Mouse (Mus musculus) kidney, adult 11 months (tissue): Measurements from ENCODE around the gene Gnb5.
A peak's percentile ranks its signal among the peaks of the same experiment; 100 is the strongest.

Source experiments
- DNase-seq: peaks from one replicate; pipeline ENCODE4 v3.0.0; 2022

Gnb5 gene

GRCm38 (mm10) chr9:75306126-75306898 lies at the start of gene Gnb5:
Gnb5 (plus strand) TSS chr9:75306288.
- no peak for DNase-seq

DNA sequence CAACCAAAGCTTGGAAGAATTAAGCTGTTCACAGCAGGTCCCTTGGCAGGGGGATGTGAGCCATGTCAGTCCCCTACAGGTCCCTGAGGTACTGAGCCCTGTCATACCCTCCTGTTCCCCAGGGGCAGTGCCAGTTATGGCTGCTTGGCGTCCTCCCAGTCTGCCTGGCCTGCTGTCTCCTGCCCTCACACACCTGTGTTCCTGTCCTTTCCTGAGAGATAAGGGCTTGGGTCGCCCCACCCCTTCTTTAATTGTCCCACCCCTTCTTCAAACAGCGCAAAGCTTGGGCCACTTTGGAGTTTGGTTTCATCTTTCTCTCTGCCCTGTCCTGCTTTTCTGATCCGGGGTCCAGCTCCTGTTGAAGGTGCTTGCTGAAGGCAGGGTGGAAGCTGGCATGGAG lies 47.3 kb upstream of the Gnb5 start:
- DNase-seq = no peak

GRCm38 (mm10) chr9:75259656-75260055 lies 46.4 kb upstream of the Gnb5 start:
- DNase-seq = no peak

DNA sequence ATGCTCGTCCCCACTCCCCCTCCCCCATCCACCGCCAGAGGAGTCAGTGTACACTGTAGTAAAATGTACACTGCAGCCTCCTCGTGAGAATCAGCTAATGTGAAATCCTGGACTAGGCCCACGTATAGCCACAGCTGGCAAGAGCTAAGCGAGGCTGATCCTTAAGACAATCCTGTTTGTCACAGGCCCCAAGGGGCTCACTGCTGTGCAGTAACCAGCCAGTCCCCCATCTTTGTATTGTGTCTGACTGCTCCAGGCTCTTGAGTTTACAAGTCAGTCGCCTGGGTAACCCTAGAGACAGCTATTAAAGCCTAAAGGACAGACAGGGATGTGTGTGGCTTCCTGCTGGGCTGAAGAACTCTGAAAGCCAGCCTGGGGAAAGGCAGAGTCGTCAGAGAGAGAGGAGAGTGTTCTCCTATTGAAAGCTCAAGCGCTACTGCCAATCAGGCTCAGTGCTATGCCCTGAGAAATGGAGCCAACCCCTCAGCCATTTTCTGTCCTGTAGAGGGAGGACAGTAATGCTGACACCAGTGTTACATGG lies 44.7 kb upstream of the Gnb5 start:
- DNase-seq = no peak

- DNase-seq = no peak
These were observed 43.8 kb upstream of the Gnb5 start for GRCm38 (mm10) chr9:75262235-75262826.

GRCm38 (mm10) chr9:75264008-75264718 lies 41.9 kb upstream of the Gnb5 start:
- DNase-seq = no peak

DNA sequence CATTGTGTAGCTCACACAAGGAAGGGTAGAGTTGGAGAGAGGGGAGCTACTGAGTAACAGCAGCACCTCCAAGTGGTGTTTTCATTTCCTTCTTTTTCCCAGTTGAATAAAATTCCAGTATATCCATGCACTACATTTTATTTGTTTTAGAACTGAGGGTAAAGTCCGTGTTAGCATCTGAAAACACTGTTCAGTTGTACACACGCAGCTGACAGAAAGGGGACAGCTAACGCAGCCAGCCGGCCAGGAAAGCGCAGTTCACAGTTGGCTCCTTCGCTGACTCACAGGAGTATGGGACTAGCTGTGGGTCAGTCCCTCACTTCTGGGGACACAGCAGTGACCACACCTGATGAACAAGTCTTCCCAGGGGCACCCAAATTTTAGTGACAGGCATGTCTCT lies 38.9 kb upstream of the Gnb5 start:
- DNase-seq = no peak

GRCm38 (mm10) chr9:75270382-75270781 lies 35.7 kb upstream of the Gnb5 start:
- DNase-seq = no peak

GRCm38 (mm10) chr9:75271539-75271938 lies 34.5 kb upstream of the Gnb5 start:
- no peak for DNase-seq

GRCm38 (mm10) chr9:75273646-75274045 lies 32.4 kb upstream of the Gnb5 start:
- DNase-seq = no peak

GRCm38 (mm10) chr9:75274486-75274885 lies 31.6 kb upstream of the Gnb5 start:
- DNase-seq = no peak

GRCm38 (mm10) chr9:75275051-75275450 lies 31.0 kb upstream of the Gnb5 start:
- DNase-seq = no peak

DNA sequence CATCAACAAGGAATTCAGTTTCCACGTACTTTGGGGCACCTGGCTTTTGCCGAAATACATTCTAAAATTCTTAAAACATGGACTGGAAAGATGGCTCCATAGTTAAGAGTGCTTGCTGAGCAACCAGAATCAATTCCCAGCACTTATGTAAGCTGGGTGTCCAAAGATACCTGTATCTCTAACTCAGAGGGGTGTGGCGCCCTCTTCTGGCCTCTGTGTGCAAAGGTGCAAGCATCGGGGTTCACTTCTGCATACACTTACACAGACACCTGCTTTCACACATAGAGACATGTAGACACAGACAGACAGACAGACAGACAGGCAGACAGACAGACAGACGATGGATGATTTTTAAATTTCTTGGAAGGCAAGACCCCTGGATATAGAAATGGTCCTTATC lies 25.3 kb upstream of the Gnb5 start:
- DNase-seq = peak; percentile 56

DNA sequence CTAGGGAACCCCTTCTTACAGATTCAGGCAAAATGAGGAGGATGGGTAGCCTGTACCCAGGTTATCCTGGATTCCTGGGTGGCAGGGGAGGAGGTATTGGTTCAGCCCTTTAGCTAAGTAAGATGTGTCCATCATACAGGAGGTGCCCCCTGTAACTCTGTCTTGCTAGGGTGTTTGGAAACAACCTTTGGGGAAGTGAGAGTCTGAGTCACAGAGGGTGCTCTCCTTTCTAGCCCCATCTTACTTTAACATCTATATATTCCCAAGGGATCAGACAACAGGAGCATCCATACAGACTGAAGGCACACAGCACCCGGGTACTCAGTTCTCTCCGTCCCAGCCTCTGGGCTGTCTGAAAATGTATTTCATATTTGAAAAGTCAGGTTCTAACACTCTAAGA lies 23.9 kb upstream of the Gnb5 start:
- DNase-seq = no peak

DNA sequence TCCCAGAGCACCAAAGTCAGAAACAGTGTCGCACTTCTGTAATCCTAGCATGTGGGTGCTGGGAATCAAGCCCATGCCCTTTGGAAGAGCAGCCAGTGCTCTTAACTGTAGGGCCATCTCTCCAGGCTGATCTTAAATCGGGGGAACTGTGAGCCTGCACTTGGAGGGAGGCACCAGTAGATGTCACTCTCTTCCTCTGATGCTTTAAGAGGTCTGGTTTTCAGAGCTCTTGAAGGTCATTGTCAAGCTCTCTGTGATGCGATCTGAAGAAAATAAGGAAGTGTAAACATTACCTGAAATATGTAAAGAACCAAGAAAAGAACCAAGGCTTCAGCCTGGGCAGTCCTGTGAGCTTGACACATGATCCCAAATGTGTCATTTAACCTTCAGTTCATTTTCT lies 23.3 kb upstream of the Gnb5 start:
- peak; percentile 34 for DNase-seq

GRCm38 (mm10) chr9:75283636-75284035 lies 22.5 kb upstream of the Gnb5 start:
- no peak for DNase-seq

DNA sequence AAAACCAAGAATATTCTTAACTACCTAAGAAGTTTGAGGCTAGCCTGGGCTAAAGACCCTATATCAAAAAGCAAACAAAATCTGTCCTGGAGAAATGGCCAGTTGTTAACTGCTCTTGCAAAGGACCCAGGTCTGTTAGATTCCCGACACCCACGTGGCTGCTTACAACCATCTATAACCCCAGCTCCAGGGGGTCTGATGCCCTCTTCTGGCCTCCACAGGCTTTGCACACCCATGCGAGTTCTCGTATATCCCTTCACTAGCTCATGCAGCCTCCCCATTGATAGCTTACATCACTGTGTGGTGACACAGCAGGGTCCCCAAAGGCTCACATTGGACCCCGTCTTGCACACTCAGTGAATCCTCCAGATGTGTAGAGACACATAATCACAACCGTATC lies 20.7 kb upstream of the Gnb5 start:
- no peak for DNase-seq

DNA sequence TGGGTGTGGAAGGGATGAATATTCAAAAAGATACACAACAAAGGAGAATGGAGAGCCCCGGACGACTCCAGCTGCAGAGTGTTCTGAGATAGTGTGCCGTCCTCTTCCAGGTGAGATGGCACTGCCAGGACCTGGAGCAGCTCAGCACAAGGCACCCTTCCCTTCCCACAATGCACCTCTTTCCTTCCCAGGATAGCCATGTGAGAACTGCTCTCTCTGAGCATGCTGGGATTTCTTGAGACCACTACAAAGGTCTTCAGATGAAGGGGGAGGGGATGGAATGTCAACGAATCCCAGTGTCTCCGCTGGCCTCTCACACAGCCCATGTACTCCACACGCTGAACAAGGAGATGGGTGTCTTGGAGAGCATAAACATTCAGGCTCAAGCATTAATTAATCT lies 18.5 kb upstream of the Gnb5 start:
- DNase-seq = no peak

GRCm38 (mm10) chr9:75289545-75289944 lies 16.5 kb upstream of the Gnb5 start:
- DNase-seq = no peak

- no peak for DNase-seq
These were observed 6.7 kb upstream of the Gnb5 start for GRCm38 (mm10) chr9:75299342-75299741.

DNA sequence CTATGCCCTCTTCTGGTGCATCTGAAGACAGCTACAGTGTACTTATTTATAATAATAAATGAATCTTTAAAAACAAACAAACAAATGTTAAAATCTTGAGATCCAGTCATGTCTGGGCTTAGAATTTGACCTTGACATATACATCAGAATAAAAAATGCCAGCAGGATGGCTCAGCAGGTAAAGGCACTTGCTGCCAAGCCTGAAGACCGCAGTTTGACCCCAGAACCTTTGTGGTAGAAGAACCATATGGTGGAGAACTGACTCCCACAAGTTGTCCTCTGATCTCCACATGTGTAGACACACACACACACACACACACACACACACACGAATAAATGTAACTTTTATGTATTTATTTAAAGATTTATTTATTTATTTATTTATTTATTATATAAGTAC lies 3.1 kb upstream of the Gnb5 start:
- no peak for DNase-seq

DNA sequence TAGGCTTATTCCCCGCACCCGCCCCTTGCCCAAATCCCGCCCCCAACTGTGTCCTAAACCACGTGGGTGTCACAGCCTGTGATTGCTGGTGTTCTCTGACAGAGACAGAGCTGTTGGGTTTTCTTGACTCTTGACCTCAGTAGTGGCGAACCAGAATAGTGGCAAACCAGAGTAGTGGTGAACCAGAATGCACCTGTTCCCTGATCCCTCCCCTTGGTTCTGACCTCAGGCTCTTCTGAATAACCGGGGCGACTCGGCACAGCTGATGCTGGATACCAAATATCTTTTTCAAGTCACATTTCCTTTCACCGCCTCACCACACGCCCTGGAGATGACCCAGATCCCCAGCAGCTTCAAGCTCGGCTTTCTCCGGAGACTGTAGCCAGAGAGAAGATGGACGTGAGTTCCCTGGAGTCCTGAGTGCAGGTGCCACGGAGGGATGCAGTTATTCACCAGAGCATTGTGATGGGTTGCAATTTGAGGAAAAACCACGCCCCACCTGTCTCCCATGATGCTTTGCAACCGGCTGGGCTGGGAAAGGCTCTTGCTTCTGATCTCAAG lies 2.3 kb upstream of the Gnb5 start:
- no peak for DNase-seq

- DNase-seq = no peak
These were observed 1.8 kb upstream of the Gnb5 start for GRCm38 (mm10) chr9:75304286-75304685.

DNA sequence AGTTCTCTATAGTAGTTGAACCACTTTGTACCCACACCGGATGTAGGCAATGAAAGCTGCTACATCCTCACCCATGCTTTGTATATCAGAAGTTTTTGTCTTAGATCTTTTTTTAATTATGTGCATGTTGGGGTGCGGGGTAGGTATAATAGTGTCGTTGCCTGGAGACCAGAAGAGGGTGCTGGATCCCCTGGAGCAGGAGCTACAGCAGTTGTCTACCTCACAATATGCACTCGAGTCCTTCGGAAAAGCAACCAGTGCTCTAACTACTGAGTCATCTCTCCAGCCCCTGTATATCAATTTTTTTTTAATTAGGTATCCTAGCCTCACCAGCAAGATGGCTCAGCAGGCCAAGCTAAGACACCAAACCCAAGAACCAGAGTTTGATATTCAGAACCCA lies 927 bp downstream of the Gnb5 start:
- no peak for DNase-seq
